Mouse (Mus musculus): ENCODE results near the gene Ezh1. TPM values are rescaled to one million over a fixed set of nuclear protein-coding genes. Genes with fewer than 3 reads are reported as not detected.

Ezh1 gene
- polyA plus RNA-seq, 1 experiment from 2014 or later, result 9.8 TPM

DNA sequence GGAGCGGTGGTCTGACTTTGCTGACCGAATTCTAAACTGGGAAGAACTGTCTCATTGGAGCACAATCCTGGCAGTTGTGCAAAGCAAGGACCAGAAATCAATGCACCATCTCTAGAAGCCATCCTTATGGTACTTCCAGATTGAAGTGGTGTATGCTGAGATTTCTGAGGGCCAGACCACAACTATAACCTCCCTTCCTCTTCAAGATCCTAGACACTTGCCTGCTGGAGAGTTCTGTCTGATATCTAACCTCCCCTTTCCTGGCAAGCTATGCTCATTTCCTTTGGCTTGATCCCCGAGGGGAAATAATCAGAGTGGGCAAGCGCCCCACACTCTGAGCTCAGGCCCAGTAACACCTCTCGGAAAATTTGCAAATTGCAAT is 53.8 kb downstream of the Ezh1 start:
- Histone ChIP-seq H3K4me2 (peak overlapping the region; percentile 66), H3K4me1 (replicated peaks) (peaks cover 74% of the 10 kb centered on the region), H3K9me3 (replicated peaks) (no peaks in the 10 kb centered on the region), H3K27ac (replicated peaks) (peak overlapping the region; percentile 31), H3K27me3 (peaks cover 100% of the 10 kb centered on the region), H3K36me3 (replicated peaks) (no peaks in the 10 kb centered on the region), H3K9ac (no peak overlapping the region; the same call in 1 of the 2 replicates), H3K4me3 (replicated peaks) (peak overlapping the region; percentile 57)
- WGBS (ENCODE audit: insufficient replicate concordance), result 2% methylated on average over 5 of the region's 5 CpGs
- ATAC-seq (ENCODE audit: insufficient read depth), result no peak

DNA sequence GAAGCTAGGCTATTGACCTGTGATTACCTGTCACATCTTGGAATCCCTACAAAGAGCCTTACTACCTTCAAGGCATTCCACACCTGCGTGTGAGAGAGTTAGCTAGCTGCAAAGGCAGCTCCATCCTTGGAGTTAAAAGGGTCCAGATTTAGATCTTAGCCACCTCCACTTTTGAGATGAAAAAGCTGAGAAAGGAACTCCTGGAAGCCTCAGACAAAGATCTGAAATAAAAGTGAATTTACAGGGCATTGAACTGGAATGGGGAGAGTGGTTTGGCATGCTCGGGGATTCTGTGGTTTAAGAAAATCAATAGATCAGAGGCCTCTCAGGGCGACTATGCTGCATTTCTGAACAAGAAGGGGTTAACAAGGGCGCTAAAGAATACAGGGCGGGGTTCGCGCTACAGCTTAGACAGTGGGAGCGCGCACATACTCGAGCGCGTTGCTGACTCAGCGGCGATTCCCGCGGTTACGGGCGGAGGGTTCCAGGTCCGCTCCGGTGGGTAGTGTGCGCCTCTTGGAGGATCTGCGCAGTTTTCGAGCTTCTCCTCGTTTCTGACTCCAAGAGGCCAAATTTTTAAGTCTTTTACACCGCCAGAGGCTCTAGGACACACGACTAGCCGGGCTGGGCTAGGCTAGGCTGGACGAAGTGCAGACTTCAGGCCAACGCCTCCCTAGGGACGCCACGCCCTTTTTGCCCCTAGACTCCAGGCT is 54.4 kb downstream of the Ezh1 start:
- peaks cover 100% of the 10 kb centered on the region for H3K27me3 ChIP-seq
- under 1% methylated on average over 31 of the region's 31 CpGs for WGBS (ENCODE audit: insufficient replicate concordance)
- ATAC-seq (ENCODE audit: insufficient read depth), result peak; percentile 40; the same call in 1 of the 2 replicates
- peak overlapping the region; percentile 66 for H3K4me2 ChIP-seq
- peak overlapping the region; percentile 57 for H3K4me3 ChIP-seq (replicated peaks)
- H3K9me3 ChIP-seq (replicated peaks), result no peaks in the 10 kb centered on the region
- no peak overlapping the region; the same call in 1 of the 2 replicates for H3K9ac ChIP-seq
- peaks cover 74% of the 10 kb centered on the region for H3K4me1 ChIP-seq (replicated peaks)
- H3K27ac ChIP-seq (replicated peaks), result peak overlapping the region; percentile 31
- no peaks in the 10 kb centered on the region for H3K36me3 ChIP-seq (replicated peaks)

DNA sequence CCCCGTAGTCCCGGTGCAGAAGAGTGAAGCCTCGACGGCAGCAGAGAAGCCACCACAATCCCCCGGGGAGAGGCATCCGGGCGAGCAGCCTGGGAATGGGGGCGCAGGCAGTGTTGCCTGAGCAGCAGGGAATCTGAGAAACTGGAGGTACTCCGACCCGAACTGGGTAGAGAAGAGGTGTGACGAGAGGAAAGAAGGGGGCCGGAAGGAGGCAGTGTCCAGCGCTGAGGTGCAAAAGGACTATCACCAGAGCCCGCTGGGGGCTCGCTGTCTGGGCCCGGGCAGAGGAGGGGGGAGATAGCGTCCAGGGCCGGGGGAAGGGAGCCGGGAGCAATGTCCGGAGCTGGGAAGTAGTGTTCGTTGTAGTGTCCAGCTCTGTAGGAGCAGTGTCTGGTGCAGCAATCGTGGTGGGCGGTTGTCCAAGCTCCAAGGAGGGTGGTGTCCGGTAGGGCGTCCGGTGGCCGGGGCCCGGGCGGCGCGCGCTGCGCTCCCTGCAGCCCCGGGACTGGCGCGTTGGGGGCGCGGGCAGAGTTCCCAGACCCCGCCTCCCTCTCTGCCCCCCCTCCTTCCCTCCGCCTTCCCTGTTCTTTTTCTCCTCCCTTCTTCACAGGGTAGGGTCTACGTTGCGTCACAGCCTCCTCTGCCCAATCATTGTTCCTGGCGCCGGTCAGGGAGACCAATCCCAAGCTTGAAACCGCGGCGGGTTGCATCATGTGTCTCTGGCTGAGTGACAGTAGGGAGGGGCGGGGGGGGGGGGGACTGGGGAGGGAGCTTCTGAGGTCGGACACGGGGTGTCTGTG is 55.3 kb downstream of the Ezh1 start, which contains the start of gene Plekhh3:
Gene Plekhh3, minus strand, starts transcription at position 541 of the 800 bp plus-strand sequence.
- peak within 1 kb of the TSS; percentile 57 for H3K4me3 ChIP-seq (replicated peaks)
- H3K9me3 ChIP-seq (replicated peaks), result no peaks in the 10 kb centered on the region
- H3K4me2 ChIP-seq, result peak within 1 kb of the TSS; percentile 66
- H3K9ac ChIP-seq, result peak within 1 kb of the TSS; percentile 11; the same call in 1 of the 2 replicates
- peaks cover 100% of the 10 kb centered on the region for H3K27me3 ChIP-seq
- under 1% methylated on average over 50 of the region's 50 CpGs for WGBS (ENCODE audit: insufficient replicate concordance)
- H3K4me1 ChIP-seq (replicated peaks), result peaks cover 68% of the 10 kb centered on the region
- H3K36me3 ChIP-seq (replicated peaks), result 0 out of 2 replicates have a peak, but pooled peaks cover 4% of the 10 kb centered on the region
- H3K27ac ChIP-seq (replicated peaks), result peak within 1 kb of the TSS; percentile 51
- ATAC-seq (ENCODE audit: insufficient read depth), result peak; percentile 81

DNA sequence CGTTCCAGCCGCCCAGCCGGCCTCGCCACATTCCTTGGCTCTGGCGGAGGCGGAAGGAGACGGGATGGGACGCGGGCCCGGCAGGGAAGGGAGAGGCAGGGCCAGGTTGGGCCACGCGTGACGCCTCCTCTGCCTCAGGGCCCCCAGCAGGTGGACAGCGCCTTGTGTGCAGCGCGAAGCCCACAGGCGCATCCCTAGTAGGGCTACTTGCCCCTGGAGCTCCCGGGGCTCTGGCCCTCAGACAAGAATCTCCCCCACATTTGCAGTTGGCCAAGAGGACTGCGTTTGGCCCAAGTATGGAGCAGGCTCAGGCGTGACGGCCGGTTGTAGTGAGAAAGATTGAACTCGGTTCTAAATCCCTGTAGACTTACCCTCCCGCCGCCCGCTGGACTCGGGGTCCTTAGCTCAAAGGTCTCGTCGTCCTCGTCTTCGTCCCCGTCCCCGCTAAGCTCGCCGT is 55.9 kb downstream of the Ezh1 start, which contains the start of gene Cntnap1:
Gene Cntnap1, plus strand, starts transcription at position 170 of the 457 bp plus-strand sequence.
- Histone ChIP-seq H3K9me3 (replicated peaks) (no peaks in the 10 kb centered on the region), H3K36me3 (replicated peaks) (0 out of 2 replicates have a peak, but pooled peaks cover 4% of the 10 kb centered on the region), H3K4me1 (replicated peaks) (peaks cover 69% of the 10 kb centered on the region), H3K27ac (replicated peaks) (peak within 1 kb of the TSS; percentile 51), H3K27me3 (peaks cover 100% of the 10 kb centered on the region), H3K4me3 (replicated peaks) (peak within 1 kb of the TSS; percentile 57), H3K9ac (peak within 1 kb of the TSS; percentile 11; the same call in 1 of the 2 replicates), H3K4me2 (peak within 1 kb of the TSS; percentile 66)
- WGBS (ENCODE audit: insufficient replicate concordance), result 3% methylated on average over 35 of the region's 35 CpGs
- no peak for ATAC-seq (ENCODE audit: insufficient read depth)

DNA sequence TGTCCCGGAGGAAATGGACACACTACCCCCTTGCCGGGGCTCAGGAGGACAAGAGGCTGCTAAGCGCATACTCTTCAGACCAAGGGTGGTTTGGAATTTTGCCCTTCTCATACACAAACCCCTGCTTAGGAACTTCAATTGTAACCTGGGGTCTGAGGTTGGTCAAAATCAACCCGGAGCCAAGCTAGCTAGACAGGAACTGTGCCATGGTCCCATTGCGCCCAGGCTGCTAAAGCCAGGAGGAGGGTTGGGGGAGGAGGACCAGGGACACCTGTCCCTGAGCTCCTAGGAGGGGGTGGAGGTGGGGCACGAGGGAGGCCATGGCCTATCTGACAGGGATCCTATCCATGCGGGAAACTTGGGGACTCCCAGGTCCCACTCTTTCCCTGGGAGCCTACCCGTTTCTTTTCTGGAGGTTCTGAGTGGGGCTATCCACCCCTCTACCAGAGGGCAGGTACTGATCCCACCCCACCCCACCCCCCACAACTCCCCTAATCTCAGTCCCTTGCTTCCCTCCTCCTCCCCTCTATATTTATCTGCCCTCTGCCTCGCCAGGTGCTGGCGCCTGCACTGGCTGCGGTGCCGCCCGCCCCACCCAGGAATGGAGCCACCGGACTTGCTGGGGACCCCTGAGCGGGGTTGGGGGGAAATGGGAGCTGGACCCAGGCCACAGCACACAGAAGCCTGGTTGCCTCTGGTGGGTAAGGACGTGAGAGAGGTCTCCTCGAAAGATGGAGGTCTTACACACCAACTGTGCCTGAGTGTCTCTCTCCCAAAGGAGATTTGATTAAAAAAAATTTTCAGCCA is 56.8 kb downstream of the Ezh1 start:
- H3K9ac ChIP-seq, result no peak overlapping the region
- H3K27ac ChIP-seq (replicated peaks), result no peak overlapping the region
- H3K4me2 ChIP-seq, result peak overlapping the region; percentile 66
- H3K27me3 ChIP-seq, result peaks cover 100% of the 10 kb centered on the region
- H3K4me1 ChIP-seq (replicated peaks), result peaks cover 68% of the 10 kb centered on the region
- peak overlapping the region; percentile 57 for H3K4me3 ChIP-seq (replicated peaks)
- no peak for ATAC-seq (ENCODE audit: insufficient read depth)
- 12% methylated on average over 17 of the region's 17 CpGs for WGBS (ENCODE audit: insufficient replicate concordance)
- 0 out of 2 replicates have a peak, but pooled peaks cover 4% of the 10 kb centered on the region for H3K36me3 ChIP-seq (replicated peaks)
- H3K9me3 ChIP-seq (replicated peaks), result no peaks in the 10 kb centered on the region

DNA sequence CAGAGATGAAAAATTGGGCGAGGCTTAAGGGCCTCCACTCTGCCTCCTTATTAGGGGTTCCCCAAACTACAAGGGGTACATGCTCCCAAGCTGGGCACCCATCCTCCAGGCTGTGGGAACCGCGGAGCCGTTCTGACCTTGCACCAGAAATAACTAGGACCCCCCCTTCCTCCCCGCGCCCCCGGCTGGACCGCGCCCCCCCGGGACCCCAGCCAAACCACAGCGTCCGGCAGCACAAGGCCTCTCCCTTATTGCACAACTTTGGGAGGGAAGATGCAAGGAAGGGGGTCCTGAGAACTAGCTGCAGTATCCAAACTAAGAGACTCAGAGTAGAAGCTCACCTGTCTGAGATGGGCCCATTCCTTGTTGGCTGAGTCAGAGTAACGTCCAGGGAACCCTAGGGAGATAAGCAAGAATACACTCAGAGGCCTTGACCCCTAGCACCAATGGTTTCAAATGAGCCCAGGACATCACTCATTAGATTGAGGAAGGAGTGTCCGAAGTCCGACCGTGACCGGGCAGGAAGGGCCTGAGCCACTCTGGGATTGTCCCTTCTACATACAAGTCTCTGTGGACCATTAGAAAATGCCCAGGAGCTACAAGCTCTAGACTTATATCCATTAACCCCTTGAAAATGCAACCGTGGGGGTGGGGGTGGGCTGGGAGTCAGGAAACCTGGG is 57.8 kb downstream of the Ezh1 start:
- Histone ChIP-seq H3K27me3 (peaks cover 100% of the 10 kb centered on the region), H3K9me3 (replicated peaks) (no peaks in the 10 kb centered on the region), H3K4me1 (replicated peaks) (peaks cover 68% of the 10 kb centered on the region), H3K4me3 (replicated peaks) (no peak overlapping the region), H3K9ac (no peak overlapping the region), H3K27ac (replicated peaks) (no peak overlapping the region), H3K36me3 (replicated peaks) (0 out of 2 replicates have a peak, but pooled peaks cover 4% of the 10 kb centered on the region), H3K4me2 (no peak overlapping the region)
- WGBS (ENCODE audit: insufficient replicate concordance), result 27% methylated on average over 18 of the region's 18 CpGs
- ATAC-seq (ENCODE audit: insufficient read depth), result no peak

DNA sequence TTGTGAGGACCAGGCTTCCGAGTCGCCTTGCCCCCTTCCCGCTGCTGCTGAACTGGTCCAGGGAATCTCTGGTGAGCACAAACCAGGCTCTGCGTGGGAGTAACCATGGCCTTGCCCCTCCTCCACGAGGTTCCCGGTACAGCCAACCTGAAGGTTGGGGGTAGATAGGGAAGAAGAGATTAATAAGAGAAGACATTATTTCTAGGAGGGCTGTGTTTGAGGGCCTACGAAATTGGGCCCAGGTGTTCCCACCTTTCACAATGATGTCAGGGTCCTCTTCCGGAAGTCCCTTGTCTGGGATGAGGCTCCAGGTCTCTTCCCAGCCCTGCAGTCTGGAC is 58.3 kb downstream of the Ezh1 start:
- no peak overlapping the region for H3K27ac ChIP-seq (replicated peaks)
- no peaks in the 10 kb centered on the region for H3K9me3 ChIP-seq (replicated peaks)
- H3K4me1 ChIP-seq (replicated peaks), result peaks cover 65% of the 10 kb centered on the region
- H3K4me3 ChIP-seq (replicated peaks), result no peak overlapping the region
- no peak overlapping the region for H3K4me2 ChIP-seq
- WGBS (ENCODE audit: insufficient replicate concordance), result 35% methylated on average over 8 of the region's 8 CpGs
- 0 out of 2 replicates have a peak, but pooled peaks cover 4% of the 10 kb centered on the region for H3K36me3 ChIP-seq (replicated peaks)
- ATAC-seq (ENCODE audit: insufficient read depth), result no peak
- H3K9ac ChIP-seq, result no peak overlapping the region
- peaks cover 100% of the 10 kb centered on the region for H3K27me3 ChIP-seq

DNA sequence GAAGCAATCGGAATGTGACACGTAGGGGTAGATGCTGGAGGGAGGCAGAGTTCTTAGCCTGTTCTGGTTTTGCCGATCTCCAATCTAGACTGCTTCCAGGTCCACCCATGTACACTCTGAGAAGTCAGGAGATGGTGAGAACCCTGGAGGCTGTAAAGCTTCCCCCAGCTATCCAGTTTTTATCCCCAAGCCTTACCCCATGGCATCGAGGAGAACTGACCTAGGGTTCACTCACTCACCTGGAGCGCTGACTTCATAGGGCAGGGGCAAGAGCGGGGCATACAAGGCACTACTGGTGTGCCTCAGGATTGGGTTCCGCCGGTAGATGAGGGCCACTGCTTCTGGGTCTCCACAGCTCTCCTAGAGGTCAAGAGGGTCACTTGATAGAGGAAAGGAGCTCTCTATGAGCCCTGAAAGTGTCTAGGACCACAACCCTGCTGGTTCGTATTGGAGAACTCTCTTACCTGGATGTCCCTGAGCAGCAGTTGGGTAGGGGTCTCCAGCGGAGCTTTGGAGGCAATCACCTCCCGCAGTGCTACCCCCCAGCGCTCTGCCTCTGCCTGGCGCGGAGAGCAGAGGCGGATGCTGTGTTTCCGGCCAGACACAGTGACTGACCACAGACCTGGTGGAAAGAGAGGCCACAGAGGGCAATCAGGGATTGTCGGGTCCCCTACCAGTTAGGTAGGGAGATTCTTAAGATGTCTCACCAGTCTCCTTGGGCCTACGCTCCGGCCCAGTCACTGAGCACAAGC is 58.9 kb downstream of the Ezh1 start:
- peaks cover 62% of the 10 kb centered on the region for H3K4me1 ChIP-seq (replicated peaks)
- H3K4me2 ChIP-seq, result no peak overlapping the region
- peaks cover 100% of the 10 kb centered on the region for H3K27me3 ChIP-seq
- H3K4me3 ChIP-seq (replicated peaks), result no peak overlapping the region
- H3K27ac ChIP-seq (replicated peaks), result no peak overlapping the region
- WGBS (ENCODE audit: insufficient replicate concordance), result 49% methylated on average over 19 of the region's 19 CpGs
- H3K36me3 ChIP-seq (replicated peaks), result 0 out of 2 replicates have a peak, but pooled peaks cover 4% of the 10 kb centered on the region
- no peak overlapping the region for H3K9ac ChIP-seq
- ATAC-seq (ENCODE audit: insufficient read depth), result no peak
- H3K9me3 ChIP-seq (replicated peaks), result no peaks in the 10 kb centered on the region

DNA sequence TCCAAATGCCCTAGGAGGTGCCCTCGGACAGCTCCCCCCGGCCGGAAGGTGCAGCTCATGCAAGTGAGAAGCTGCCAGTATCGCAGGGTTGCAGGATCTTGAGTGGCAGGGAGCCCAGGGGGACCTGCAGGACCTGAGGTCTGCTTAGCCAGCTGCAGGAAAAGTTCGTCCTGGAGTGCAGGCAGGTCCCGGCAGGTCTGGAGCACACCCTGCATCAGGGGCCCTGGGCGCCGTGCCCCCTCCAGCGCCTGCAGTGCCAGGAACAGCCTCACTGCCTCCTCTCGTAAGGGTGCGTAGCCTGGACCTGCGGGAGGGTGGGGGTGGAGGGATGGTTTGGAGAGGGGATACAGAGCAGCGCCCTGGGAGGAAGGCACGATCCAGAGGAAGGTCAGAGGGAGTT is 59.9 kb downstream of the Ezh1 start:
- 52% methylated on average over 14 of the region's 14 CpGs for WGBS (ENCODE audit: insufficient replicate concordance)
- Histone ChIP-seq H3K36me3 (replicated peaks) (0 out of 2 replicates have a peak, but pooled peaks cover 4% of the 10 kb centered on the region), H3K27ac (replicated peaks) (no peak overlapping the region), H3K9ac (no peak overlapping the region), H3K9me3 (replicated peaks) (no peaks in the 10 kb centered on the region), H3K4me2 (no peak overlapping the region), H3K4me1 (replicated peaks) (peaks cover 52% of the 10 kb centered on the region), H3K27me3 (peaks cover 100% of the 10 kb centered on the region), H3K4me3 (replicated peaks) (no peak overlapping the region)
- ATAC-seq (ENCODE audit: insufficient read depth), result no peak
